Mouse (Mus musculus): ENCODE results near the gene Hpf1.

The Hpf1 gene

DNA sequence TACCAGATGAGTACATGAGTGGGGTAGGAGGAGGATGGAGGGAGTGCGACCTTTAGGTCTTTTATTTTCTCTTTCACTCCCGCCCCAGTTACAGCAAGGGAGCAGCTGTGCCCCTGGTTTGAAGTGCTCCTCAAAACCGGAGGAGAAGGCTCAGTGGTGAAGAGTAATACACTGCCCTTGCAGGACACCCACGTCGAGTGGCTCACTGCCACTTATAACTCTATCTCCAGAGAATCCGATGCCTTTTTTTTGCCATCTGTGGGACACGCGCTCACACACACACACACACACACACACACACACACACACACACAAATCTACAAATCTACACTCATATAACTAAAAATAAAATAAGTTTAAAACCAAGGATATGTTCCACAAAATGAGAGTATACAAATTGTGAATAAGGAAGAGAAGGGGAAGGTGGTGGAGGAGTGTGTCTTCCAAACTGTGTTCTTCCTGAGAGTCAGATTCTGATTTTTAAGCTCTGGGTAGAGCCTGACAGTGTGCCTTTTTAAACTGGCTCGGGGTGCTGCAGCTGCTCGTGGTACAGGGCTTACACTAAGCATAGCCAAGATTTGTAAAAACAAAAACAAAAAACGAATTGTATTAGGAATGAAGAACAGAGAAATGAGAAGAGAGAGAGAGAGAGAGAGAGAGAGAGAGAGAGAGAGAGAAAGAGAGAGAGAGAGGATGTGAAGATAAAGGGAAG lies 931 bp upstream of the Hpf1 start:
- in situ Hi-C loops (cut with MboI; ENCODE audit: unreplicated experiment in 2 of 2): loop anchor here (25.0 kb wide), 2 partner anchors 98 to 598 kb away; partner anchors contain the start of genes Cbr4 (in 2 of the 2), Clcn3 (in 2 of the 2) and Nek1 (in 2 of the 2)

DNA sequence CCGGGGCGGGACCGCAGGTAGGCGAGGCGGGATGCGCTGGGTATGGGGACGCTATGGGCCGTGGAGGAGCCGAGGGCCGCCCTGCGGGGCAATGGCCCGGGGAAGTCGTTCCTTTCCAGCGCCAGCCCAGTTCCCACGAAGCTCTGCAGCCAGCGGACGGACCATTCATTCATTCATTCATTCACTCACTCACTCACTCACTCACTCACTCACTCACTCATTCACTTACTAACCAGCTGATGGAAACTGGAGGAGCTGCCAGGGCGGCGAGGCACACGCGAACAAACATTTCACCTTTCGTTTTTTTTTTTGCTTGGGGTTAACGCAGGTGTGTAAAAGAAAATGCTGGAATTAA lies 279 bp downstream of the Hpf1 start:
- in situ Hi-C loops (cut with MboI; ENCODE audit: unreplicated experiment in 2 of 2): loop anchor here (25.0 kb wide), 2 partner anchors 97 to 597 kb away; partner anchors contain the start of genes Cbr4 (in 2 of the 2), Clcn3 (in 2 of the 2) and Nek1 (in 2 of the 2)

DNA sequence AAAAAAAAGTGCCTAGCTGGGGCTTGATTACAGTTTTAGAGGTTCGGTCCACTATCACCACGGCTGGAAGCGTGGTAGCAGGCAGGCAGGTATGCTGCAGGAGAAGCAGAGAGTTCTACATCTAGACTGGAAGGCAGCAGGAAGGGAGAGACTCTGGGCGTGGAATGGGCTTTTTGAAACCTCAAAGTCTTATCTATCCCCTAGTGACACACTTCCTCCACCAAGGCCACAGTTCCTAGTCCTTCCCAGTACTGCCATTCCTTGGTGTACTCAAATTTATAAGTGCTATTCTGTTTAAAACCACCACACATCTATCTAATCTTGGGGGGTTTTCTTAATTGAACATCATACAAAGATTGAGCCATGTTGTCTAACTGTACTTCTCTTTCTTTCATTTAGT lies 1.5 kb downstream of the Hpf1 start:
- in situ Hi-C loops (cut with MboI; ENCODE audit: unreplicated experiment in 2 of 2): loop anchor here (25.0 kb wide), 2 partner anchors 96 to 596 kb away; partner anchors contain the start of genes Cbr4 (in 2 of the 2), Clcn3 (in 2 of the 2) and Nek1 (in 2 of the 2)

DNA sequence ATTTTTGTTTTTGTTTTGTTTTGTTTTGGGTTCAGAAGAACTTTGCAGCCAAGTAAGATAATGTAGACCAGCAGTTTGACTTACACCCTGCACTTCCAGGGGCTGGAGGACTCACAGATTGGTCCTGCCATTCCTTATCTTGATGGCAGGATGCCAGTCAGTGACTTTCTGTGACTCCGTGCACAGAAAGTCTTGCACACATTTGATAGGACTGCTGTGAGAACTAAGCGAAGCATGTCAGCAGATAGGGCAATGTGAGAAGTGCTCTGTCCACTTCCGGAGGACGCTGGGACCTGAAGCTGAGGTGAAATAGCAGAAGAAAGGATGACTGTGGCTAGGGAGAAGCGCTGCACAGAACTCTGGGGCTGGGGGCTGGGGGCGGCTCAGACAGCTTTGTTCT lies 5.7 kb downstream of the Hpf1 start:
- in situ Hi-C loops (cut with MboI; ENCODE audit: unreplicated experiment in 2 of 2): loop anchor here (25.0 kb wide), 2 partner anchors 91 to 591 kb away; partner anchors contain the start of genes Cbr4 (in 2 of the 2), Clcn3 (in 2 of the 2) and Nek1 (in 2 of the 2)

DNA sequence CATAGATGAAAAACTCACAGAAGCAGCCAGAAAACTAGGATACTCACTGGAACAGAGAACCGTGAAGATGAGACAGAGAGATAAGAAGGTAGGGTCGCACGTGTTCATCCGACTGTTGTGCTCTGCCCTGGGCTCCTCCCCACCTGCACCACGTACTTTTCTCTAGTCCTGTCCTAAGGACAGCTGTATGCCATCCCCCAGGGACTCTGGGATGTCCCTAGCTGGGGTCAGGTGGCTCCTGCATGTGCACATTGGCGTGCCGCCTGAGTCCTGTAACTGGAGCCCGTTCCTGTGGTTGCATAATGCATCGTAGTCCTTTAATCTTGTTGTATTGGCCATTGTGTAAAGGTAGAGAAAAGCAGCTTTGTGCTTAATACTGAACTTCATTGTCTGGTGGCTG lies 9.9 kb downstream of the Hpf1 start:
- in situ Hi-C loops (cut with MboI; ENCODE audit: unreplicated experiment in 2 of 2): no loop called here

DNA sequence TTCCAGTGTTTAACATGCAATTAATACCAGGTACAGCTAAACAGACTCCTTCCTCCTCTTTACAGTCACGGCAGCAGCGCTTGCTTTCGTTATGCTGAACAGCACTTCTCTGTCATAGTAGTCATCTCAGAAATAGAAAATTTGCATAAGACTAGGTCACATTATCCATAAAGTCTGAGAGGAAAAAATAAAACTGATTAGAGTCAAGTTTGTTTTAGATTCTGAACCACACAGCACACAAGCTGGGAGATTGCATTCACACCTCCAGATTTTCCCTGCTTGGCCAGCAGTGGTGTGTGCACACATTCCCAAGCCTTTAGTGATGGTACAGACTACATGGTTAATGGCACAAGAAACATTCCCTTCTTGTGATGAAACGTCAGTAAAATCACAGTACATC lies 21.9 kb downstream of the Hpf1 start:
- in situ Hi-C loops (cut with MboI; ENCODE audit: unreplicated experiment in 2 of 2): no loop called here

DNA sequence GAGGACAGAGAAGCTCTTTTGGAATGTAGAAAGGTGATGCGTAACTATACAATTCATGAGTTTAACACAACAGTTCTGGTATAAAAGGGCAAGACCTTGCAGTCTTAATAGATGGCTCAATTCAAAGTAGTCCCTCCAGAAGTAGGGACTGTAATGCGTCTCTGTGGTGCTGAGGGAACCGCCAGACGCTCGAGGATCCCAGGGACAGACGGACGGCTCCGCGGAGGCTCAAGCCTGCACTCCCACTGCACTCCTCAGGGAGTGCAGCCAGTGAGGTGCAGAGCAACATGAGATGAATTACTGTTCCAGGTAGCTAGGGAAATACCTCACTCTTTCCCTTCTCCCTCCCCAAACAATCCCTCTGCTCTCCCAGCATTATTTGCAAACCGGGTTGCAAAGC lies 22.3 kb downstream of the Hpf1 start:
- in situ Hi-C loops (cut with MboI; ENCODE audit: unreplicated experiment in 2 of 2): no loop called here

DNA sequence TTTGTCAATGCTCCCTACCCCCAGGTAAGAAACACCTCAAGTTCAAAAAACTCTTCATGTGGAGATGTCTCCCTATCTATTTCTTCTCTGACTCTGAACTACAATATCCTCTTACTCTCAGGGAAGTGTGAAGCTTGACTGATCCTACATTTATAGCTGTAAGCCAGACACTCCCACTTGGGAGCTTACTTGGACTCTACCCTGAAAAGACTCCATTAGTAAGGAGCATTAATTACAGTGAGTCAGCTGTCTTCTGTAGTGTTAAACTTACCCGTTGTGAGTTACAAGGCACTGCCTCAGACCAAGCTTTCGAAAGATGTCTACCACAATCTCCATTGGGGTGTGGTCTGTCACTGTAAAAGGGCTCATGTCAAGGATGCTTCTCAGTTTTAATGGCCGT lies 28.9 kb downstream of the Hpf1 start:
- in situ Hi-C loops (cut with MboI; ENCODE audit: unreplicated experiment in 2 of 2): no loop called here

DNA sequence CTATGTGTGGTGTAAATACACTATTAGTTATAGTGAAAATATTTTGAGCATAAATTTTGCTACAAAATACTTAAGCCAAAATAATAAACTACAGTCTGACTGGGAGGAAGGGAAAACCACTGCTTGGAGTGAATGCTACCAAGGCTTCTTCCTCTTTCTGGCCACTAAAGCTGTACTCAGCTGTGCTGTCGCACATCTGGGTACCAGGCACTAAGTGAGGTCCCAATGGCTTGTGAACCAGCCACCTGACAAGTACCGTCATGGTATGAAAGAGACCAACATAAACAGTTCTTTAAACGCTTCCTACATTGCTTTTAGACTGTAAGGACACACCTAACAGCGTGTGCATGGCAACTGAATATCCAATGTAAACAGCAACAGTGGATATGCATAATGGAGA lies 30.0 kb downstream of the Hpf1 start:
- in situ Hi-C loops (cut with MboI; ENCODE audit: unreplicated experiment in 2 of 2): no loop called here

DNA sequence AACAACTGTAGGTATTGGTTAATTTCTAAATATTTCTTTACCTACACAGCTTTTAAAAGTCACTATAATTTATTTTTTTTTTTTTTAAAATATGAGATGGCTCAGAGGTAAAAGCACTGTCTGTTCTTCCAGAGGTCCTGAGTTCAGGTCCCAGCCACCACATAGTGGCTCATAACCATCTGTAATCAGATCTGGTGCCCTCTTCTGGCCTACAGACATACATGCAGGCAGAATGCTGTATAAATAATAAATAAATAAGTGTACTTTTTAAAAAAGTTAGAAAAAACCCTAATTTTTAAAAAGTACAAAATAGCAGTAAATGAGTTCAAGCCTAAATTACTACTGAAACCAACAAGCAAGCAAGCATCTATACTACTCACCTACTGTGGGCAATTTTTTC lies 43.4 kb downstream of the Hpf1 start:
- in situ Hi-C loops (cut with MboI; ENCODE audit: unreplicated experiment in 2 of 2): loop anchor here (10.0 to 25.0 kb wide), 2 partner anchors 319 to 321 kb away; no protein-coding TSS in a partner anchor

DNA sequence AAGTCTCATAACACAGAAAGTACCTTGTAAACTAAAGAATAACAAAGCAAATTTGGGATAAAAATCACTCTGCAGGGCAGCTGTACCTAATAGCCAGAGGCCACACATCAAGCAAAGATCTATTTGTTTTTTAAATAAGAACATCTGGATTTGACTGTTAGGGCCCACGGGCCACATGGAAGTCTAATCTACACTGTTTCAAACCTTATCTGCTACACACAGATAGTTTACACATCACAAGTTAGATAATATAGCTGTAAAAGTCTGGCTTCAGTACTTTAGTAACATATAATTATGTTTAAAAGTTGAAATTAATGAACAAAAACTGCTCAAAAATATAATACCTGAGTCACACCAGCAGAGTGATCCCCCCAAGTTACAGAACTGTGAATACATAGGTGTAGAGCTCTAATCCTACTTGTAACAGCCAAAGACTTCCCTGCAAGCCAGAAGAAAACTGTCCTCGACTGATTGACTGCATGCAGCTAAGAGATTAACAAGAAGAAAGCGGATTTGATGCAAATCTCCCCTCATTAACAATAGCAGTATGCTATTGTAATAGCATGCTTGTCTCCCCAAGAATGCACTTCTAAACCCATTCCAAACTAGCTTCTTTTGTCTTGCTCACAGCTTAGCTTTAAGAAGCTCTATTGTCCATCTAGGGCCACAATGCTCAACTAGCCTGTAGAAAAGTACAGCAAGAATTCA lies 48.7 kb downstream of the Hpf1 start:
- in situ Hi-C loops (cut with MboI; ENCODE audit: unreplicated experiment in 2 of 2): loop anchor here (10.0 to 25.0 kb wide), 2 partner anchors 324 to 327 kb away; no protein-coding TSS in a partner anchor

DNA sequence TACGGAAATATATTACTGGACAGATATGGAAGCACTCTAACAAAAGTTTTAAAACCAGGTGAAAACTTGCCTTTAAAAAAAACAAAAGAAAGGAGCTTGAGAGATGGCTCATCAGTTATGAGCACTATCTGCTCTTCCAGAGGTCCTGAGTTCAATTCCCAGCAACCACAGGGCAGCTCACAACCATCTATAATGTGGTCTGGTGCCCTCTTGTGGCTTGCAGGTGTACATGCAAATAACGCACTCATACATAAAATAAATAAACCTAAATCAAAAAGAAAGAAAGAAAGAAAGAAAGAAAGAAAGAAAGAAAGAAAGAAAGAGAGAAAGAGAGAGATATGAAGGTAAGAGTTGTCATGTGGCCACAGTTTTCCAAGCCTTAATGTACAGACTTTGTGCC lies 52.6 kb downstream of the Hpf1 start:
- in situ Hi-C loops (cut with MboI; ENCODE audit: unreplicated experiment in 2 of 2): loop anchor here in 1 of 2 experiments (25.0 kb wide), 1 partner anchor 331 kb away; no protein-coding TSS in a partner anchor

DNA sequence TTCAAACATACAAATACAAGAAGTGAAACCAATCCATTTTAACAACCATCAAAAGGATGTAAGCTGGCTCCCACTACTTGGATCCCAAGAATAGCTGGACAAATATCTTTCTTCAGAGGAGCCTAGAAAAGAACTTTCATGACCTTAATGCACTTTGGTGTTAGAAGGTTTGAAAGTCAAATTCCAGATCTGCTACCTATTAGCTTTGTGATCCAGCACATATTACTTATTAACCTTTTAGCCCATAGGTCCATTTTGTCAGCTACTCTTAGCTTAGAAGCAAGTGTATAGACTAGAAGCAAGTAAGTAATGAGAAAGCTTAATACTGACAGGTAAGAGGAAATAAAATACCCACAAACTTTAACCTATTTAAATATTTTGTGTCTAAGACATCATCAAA lies 57.3 kb downstream of the Hpf1 start:
- in situ Hi-C loops (cut with MboI; ENCODE audit: unreplicated experiment in 2 of 2): loop anchor here in 1 of 2 experiments (25.0 kb wide), 1 partner anchor 335 kb away; no protein-coding TSS in a partner anchor

DNA sequence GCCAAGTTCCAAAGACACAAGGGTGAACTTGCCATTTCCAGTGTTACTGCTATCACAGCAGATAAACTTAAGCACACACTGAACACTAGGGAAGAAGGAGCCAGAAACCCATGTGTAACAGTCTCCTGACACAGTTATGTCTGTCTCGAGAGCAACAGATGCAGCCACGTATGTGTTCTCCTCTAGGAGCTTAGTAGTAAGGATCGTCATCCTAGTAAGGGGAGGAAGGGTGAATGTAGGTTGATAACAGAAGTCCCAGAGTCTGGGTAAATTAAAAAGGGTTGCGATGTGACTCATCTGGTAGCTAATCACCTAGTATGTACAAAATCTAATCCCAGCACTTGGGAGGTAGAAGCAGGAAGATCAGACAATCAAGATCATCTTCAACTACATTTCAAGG lies 59.6 kb downstream of the Hpf1 start:
- in situ Hi-C loops (cut with MboI; ENCODE audit: unreplicated experiment in 2 of 2): loop anchor here in 1 of 2 experiments (25.0 kb wide), 1 partner anchor 338 kb away; no protein-coding TSS in a partner anchor

DNA sequence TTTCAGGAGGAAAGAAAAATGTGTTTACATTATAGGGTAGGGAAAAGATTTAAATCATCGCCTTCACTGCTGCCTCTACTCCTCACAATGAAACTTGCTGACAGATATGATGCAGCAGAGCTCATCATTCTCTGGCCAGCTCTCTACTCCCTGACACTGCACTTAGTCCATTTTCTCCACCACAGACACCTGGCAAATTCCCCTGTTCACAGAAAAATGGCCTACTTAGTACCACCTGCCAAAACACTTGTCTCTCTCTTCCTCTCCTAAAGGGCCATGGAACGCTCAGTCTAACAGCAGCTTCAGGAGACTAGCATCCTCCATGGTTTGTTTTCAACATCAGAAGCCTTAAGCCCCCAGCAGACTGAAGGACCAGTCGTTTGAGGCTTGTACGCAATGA lies 61.1 kb downstream of the Hpf1 start:
- in situ Hi-C loops (cut with MboI; ENCODE audit: unreplicated experiment in 2 of 2): no loop called here

DNA sequence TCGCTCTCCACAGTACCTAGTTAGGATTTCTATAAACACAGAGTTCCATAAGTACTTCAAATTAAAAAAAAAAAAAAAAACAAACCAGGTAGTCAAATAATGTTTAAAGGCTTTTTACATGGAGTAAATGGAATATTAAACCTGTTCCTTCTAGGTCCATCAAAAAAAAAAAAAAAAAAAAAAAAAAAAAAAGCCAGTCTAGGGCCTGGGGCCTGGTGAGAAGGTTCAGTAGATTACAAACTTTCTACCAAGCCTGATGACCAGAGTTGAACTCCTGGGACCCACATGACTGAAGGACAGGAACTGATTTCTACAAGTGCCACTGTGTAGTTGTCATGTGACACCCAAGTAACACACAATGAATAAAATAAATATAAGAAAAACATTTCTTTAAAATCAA lies 61.5 kb downstream of the Hpf1 start:
- in situ Hi-C loops (cut with MboI; ENCODE audit: unreplicated experiment in 2 of 2): no loop called here

DNA sequence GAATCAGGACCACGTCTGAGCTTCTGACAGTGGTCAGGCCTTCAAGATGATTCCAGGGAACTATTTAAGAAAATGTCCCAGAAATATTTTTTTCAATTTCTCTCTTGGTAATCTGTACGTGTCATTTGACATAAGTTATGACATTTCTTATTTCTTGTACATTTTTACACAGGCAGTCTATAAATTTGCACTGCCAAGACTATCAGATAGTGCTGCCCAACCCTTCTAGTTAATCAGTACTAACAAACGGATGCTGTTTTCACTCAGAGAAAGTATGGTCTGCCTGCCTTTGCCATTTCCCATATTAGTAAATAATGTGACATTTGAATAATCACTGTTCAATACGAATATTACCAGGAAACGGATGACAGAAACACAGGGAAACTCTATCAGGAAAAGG lies 62.6 kb downstream of the Hpf1 start:
- in situ Hi-C loops (cut with MboI; ENCODE audit: unreplicated experiment in 2 of 2): no loop called here

DNA sequence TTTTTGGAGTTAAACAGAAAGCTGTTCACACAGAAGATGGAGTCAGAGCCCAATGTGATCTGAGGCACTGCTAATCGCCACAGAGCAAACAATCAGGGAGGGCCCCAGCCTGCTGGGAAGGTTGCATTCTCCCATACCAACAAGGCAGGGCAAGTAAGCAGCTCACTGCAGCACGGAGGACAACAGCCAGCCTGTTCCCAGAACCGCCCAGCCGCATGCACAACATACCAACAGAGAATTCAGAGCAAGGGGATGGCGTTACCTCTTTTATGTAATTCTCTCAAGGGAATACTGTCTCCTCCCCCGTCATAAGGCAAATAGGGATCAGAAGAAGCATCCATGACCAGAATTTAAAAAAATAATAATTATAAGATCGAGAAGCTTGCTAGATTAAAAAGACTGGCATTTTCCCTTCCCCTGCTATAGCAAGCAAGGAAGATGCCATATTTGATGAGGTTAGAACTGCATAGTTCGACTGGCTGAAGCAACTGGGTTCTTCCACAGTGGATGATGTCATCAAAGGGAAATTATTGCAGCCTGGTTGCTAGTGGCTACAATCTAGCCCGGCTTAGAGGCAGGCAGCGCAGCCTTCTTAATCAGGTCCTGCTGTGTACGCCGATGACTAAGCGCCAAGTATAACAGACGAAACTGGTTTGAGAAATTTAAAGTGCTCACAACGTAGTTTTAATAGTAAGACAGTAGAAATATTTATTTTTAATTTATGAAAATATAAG lies 64.2 kb downstream of the Hpf1 start:
- in situ Hi-C loops (cut with MboI; ENCODE audit: unreplicated experiment in 2 of 2): no loop called here

DNA sequence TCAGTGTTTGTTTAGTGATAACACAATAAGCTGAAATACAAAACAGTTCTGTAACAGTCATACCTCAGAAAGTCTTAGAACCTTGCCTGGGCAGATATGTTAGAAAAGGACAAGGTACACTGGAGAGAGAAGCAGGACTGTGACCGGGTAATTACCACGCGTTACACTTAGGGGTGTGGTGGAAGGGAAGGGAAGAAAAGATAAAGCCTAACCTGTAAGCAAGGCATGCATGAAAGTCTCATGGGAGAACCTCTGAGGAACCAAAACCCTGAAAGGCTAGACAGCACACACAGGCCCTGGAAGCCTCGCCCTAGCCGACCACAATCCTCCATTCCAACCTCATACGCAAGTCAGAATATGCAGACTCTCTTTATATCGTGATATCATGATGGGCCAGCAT lies 66.6 kb downstream of the Hpf1 start:
- in situ Hi-C loops (cut with MboI; ENCODE audit: unreplicated experiment in 2 of 2): no loop called here
